Mouse (Mus musculus): ENCODE data around the gene Bet1. TPM values are rescaled to one million over a fixed set of nuclear protein-coding genes. Genes with fewer than 3 reads are reported as not detected.

Gene Bet1
- 10 to 100 TPM; 25.2 to 25.7 TPM for total RNA-seq (2021)

DNA sequence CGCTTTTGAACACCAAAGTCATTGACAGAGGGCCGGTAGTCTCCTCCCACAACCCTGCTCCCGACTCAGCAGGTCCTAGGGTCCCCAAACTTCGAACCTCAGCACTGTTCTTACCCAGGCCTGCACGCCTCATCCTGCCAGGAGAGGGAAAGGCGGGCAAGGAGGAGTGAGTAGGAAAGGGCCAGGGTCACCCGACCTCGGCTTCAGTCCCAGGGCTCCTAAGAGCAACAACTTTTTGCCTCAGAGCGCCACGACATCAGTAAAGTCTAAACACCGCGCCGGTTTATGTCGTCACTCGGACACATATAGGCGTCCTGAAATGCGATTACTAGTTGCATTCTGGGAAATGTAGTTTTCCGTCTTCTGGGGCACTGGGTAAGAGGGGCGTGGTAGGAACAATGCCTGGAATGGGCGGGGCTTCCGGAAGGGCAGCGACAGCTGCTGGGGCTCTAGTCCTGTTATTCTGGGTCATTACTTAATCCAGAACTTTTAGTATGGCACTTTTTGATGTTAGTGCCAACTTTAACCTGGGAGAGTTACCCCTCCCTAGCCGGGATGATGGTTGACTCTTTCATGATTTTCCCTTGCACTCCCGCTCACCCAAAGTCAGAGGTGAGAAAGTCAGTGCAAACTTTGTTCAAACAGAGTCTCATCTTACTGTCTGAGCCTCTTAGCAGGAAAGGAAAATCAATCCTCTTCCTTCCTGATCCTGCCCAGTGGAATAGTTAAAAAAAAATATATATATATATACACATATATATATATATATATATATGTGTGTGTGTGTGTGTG, at the start of gene Bet1:
Gene Bet1, minus strand, starts transcription at position 310 of the 792 bp plus-strand sequence.
- intact Hi-C loops (cut with DNase I) = loop anchor here (2.0 to 5.0 kb wide), 3 partner anchors 82 to 1300 kb away; partner anchors contain the start of genes Hepacam2 and Vps50
- peak; percentile 86 to 88 for DNase-seq

DNA sequence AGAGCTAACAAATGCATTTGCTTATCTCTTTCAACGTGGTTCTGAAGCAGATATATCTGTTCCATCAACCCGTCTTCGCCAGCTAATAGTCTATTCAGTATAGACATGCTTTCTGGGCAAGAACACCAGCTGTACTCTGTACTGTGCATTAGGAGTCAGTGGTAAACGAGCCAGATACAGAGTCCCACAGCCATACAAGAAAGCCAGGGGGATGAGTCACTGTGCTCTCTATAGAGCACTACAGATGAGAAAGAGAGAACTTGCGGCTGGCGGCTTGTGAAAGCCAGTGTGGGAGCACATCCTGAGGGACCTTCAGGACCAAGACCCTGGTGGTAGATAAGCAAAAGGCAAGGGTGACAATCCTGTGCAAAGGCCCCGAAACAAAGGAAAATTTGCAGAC, 45.5 kb upstream of the Bet1 start:
- DNase-seq = no peak
- intact Hi-C loops (cut with DNase I) = no loop called here

DNA sequence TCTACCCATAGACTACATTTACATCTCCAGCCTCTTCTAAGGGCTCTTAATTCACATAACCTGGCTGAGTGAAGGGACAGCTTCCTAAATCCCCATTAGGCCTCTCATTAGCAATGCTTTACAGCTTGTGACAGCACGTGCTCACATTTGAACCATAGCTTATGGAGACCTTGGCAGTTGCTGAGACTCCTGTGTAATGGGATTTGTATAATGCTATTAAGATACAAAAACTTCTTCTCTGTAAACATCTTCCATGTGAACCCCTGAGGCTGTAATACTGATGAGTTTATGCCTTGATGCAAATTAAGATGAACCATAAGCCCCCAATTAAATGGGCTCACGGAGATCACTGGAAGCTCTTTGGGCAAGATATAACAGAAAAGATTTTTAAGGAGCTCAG, 44.4 kb upstream of the Bet1 start:
- DNase-seq = no peak
- intact Hi-C loops (cut with DNase I) = no loop called here

DNA sequence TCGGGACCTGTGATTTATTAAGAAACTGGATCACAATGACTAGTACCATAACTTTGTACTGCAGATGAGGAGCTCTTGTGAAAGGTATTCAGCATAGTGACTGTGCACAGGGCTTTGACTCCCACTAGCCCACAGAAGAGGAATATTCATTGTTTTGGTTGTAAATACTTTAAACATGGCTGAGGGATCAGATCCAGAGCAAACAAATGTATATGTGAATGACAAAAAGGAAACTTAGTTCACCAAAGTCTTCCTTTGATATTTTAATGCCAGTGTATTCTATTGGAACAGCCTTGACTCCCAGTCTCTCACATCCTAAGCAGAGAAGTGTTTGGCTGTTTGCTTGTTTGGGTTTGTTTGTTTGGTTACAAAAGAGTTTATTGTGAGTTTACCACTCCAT, 31.8 kb upstream of the Bet1 start:
- DNase-seq = no peak
- intact Hi-C loops (cut with DNase I) = no loop called here

DNA sequence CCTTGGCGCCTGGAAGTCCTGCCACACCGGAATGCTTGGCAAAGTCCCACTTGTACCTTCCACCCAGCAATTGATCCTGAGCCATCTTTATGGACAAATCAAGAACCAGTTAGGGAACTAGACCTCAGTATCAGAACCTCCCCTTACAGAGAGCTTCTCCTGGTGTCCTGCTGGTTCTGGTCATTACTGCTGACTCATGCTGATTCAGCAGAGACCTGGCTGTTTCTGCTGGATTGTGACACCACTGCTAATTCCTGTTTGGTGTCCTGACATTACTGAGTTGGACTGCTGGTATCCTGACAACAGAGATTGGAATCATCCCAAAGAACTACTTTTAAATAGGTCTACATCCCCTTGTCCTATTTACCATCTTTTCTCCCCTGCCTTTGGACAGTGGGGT, 3.7 kb upstream of the Bet1 start:
- DNase-seq = no peak
- intact Hi-C loops (cut with DNase I) = no loop called here

DNA sequence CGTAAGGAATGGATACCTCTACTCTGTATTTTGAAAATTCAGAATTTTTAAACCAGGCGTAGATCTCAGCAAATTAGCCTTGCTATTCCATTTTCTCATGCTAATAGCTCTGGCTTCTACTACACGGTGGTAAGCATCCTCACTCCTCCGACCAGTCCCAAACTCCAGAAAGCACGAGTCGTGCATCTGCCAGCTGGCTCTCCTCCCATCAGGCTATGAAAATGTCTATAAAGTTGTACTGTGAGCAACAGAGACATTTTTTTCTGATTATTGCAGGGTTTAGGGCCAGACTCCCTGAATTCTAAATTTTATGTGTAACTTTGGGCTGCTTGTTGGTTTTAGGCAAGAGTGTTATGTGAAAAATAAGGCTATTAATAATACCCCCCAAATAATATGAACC, 14.5 kb downstream of the Bet1 start:
- intact Hi-C loops (cut with DNase I) = no loop called here
- no peak for DNase-seq

DNA sequence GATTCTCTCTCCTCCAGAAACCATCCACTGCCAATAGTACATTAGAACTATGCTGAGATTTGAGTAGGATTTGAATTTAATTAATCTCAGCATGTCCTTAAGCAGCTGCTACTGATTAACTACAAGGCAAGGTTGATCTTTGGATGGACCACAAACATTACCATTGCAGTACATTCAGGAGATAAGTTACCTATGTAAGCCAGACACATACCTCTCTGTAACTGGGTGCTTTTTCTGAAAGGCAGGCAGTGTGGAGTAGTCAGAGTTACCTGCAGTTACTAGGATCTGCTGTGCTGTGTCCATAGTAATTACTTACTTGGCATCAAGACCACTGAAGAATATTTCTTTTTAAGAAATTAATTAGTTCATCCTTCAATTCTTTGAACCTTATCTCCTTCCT, 17.1 kb downstream of the Bet1 start:
- DNase-seq = no peak
- intact Hi-C loops (cut with DNase I) = no loop called here

DNA sequence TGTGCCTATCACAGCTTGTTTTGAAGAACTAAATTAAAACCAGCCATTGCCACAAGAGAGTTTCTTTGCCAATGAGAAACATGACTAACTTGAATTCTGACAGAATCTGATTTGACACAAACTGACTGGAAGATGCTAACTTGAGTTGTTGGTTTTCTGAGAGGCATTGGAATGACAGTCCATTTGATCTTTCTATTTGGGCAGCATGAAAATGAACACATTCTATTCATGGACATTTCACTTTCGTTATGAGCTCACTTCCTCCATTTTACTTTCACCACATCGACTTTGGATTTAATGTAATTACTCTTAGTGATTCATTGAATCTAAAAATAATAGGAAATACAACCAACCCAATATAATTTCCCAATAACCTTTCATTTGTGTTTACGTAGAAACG, 32.4 kb downstream of the Bet1 start:
- no peak for DNase-seq
- intact Hi-C loops (cut with DNase I) = no loop called here

DNA sequence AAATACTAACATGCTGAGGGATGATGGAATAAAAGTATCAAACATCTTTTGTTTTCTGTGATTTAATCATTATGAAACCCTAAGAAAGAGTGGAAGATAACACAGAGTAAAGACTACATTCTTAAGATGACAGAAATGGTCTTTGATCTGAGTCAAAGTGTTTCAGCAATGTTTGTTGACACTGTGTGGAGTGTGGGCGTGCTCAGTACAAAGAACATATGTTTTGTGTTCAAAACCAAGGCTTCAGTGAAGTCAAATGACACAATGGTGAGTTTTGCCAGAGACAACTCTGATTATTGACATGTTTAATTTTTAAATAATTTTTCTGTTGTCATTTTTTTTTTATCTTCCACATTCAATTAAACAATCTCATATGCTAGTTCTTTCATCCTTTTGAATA, 33.9 kb downstream of the Bet1 start:
- intact Hi-C loops (cut with DNase I) = no loop called here
- no peak for DNase-seq

DNA sequence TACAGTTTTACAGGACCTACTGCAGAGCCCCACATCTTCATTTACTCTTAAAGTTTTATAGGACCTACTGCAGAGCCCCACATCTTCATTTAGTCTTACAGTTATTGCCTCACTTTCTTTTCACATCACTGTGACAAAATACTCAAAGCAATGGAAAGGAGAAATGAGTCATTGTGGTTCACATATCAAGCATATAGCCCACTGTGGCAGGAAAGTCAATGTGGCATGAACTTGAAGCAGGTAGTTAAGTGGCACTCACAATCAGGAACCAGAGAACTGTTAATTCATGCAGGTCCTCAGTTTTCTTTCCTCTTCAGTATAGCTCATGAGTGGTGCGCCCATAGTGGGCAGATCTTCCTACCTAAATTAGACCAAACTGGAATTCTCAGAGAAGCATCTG, 39.6 kb downstream of the Bet1 start:
- no peak for DNase-seq
- intact Hi-C loops (cut with DNase I) = no loop called here

DNA sequence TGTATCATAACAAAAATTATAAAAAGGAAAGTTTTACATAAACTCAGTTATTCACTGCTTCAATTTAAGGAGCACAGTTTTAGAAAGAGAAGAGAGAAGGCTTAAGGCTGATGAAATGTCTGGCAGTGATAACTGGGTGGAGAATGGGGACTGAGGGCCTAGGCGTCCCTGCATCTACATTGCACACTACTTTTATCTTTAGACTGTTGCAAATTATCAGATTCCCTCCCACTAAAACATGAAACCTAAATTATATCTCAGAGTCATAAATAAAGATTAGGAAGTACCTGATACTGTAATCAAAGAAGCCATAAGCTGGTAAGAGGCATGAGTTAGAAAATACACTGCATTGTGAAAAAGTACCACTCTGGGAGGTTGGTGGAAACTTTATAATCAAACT, 45.0 kb downstream of the Bet1 start:
- intact Hi-C loops (cut with DNase I) = no loop called here
- no peak for DNase-seq

DNA sequence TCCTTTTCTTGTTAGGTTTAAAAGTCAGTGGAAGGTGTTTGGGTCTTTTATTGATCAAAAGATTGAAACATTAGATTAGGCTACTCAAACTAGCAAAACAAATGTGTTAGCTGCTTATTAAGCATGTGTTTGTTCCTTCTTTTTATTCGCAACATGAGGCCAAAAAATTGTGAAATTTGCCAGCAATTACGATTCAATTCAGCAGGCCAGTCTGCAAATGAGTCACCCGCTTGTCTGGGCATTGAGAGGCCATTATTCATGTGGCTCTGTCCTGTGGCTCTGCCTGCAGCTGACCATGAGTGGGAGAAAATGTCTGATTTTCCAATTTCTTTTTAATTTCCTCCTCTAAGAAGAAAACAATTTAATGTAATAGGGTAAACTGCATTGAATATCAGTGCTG, 55.8 kb downstream of the Bet1 start:
- no peak for DNase-seq
- intact Hi-C loops (cut with DNase I) = no loop called here

Other genes starting within 250 kb of the Bet1 start
- 1 to 10 TPM in 1 of 2 experiments, under 1 TPM in 1; 0.95 to 1.4 TPM for gene Tfpi2, start 98.1 kb downstream of the Bet1 start, total RNA-seq (2021)
- not detected for gene Gngt1, start 93.2 kb downstream of the Bet1 start, total RNA-seq (2021)
- gene Gng11, start 83.1 kb downstream of the Bet1 start, total RNA-seq (2021) = 10 to 100 TPM; 64.8 to 69.5 TPM